Mouse (Mus musculus): ENCODE measurements around the gene Tcp11l2. TPM values are rescaled to one million over a fixed set of nuclear protein-coding genes. Genes with fewer than 3 reads are reported as not detected.
A peak's percentile ranks its signal among the peaks of the same experiment; 100 is the strongest.

Gene Tcp11l2
- total and polyA plus RNA-seq, 2 experiments from 2014 or later, result 52.4 to 57.3 TPM

GRCm38 (mm10) chr10:84639525-84640287 is 63.3 kb downstream of the Tcp11l2 start:
- no peak overlapping the region for H3K4me2 ChIP-seq (ENCODE audit: low read depth, low read length)
- H3K4me3 ChIP-seq (ENCODE audit: low read depth, low read length), result no peak overlapping the region
- DNase-seq (ENCODE audit: low spot score) (no peak), ATAC-seq (ENCODE audit: insufficient read depth, low read depth) (no peak)
- 49% methylated on average over 4 of the region's 4 CpGs for WGBS
- H3K36me3 ChIP-seq (replicated peaks; ENCODE audit: control insufficient read depth, insufficient read depth, low read length), result peaks cover 46% of the 10 kb centered on the region
- TF ChIP-seq CTCF (IDR thresholded peaks at IDR 0.05; ENCODE audit: low read depth) (no peak), EP300 (IDR thresholded peaks at IDR 0.05; ENCODE audit: low read depth) (no peak)
- no peak overlapping the region for H3K9ac ChIP-seq (replicated peaks; ENCODE audit: low read depth, low read length)
- no peaks in the 10 kb centered on the region for H3K4me1 ChIP-seq (ENCODE audit: control insufficient read depth, insufficient read depth)
- H3K27ac ChIP-seq (ENCODE audit: low read depth), result no peak overlapping the region
- no peaks in the 10 kb centered on the region for H3K27me3 ChIP-seq (ENCODE audit: control insufficient read depth, insufficient read depth, low read length)
- H3K9me3 ChIP-seq (replicated peaks; ENCODE audit: control insufficient read depth, low read length), result no peaks in the 10 kb centered on the region

GRCm38 (mm10) chr10:84640861-84641260 is 64.4 kb downstream of the Tcp11l2 start:
- H3K27me3 ChIP-seq (ENCODE audit: control insufficient read depth, insufficient read depth, low read length), result no peaks in the 10 kb centered on the region
- 84% methylated on average over 7 of the region's 7 CpGs for WGBS
- H3K4me3 ChIP-seq (ENCODE audit: low read depth, low read length), result no peak overlapping the region
- H3K36me3 ChIP-seq (replicated peaks; ENCODE audit: control insufficient read depth, insufficient read depth, low read length), result peaks cover 47% of the 10 kb centered on the region
- TF ChIP-seq CTCF (IDR thresholded peaks at IDR 0.05; ENCODE audit: low read depth) (no peak), EP300 (IDR thresholded peaks at IDR 0.05; ENCODE audit: low read depth) (no peak)
- H3K9ac ChIP-seq (replicated peaks; ENCODE audit: low read depth, low read length), result no peak overlapping the region
- no peaks in the 10 kb centered on the region for H3K9me3 ChIP-seq (replicated peaks; ENCODE audit: control insufficient read depth, low read length)
- no peak overlapping the region for H3K27ac ChIP-seq (ENCODE audit: low read depth)
- no peaks in the 10 kb centered on the region for H3K4me1 ChIP-seq (ENCODE audit: control insufficient read depth, insufficient read depth)
- ATAC-seq (ENCODE audit: insufficient read depth, low read depth) (no peak), DNase-seq (ENCODE audit: low spot score) (no peak)
- no peak overlapping the region for H3K4me2 ChIP-seq (ENCODE audit: low read depth, low read length)

DNA sequence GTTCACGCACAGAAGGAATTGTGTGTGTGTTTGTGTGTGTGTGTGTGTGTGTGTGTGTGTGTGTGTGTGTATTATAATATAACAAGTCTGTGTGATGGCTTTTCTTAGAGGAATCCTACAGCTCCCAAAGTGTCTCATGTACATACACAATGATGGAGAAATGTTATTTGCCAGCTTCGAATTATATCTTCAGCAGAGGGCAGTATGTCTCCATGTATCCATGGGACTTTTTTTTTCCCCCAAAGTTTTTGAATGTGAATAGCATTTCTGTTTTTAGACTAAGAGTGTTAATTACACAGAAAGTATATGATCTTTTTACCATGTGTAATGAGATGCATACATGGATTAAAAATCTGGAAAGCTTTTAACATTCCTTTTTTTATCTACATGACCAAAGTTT is 65.2 kb downstream of the Tcp11l2 start:
- H3K9me3 ChIP-seq (replicated peaks; ENCODE audit: control insufficient read depth, low read length), result no peaks in the 10 kb centered on the region
- H3K9ac ChIP-seq (replicated peaks; ENCODE audit: low read depth, low read length), result no peak overlapping the region
- H3K27me3 ChIP-seq (ENCODE audit: control insufficient read depth, insufficient read depth, low read length), result no peaks in the 10 kb centered on the region
- H3K27ac ChIP-seq (ENCODE audit: low read depth), result no peak overlapping the region
- TF ChIP-seq CTCF (IDR thresholded peaks at IDR 0.05; ENCODE audit: low read depth) (peak; percentile 55), EP300 (IDR thresholded peaks at IDR 0.05; ENCODE audit: low read depth) (no peak)
- no peak for DNase-seq (ENCODE audit: low spot score)
- peaks cover 53% of the 10 kb centered on the region for H3K36me3 ChIP-seq (replicated peaks; ENCODE audit: control insufficient read depth, insufficient read depth, low read length)
- WGBS, result 80% methylated on average over 2 of the region's 2 CpGs
- no peak overlapping the region for H3K4me3 ChIP-seq (ENCODE audit: low read depth, low read length)
- no peak overlapping the region for H3K4me2 ChIP-seq (ENCODE audit: low read depth, low read length)
- H3K4me1 ChIP-seq (ENCODE audit: control insufficient read depth, insufficient read depth), result no peaks in the 10 kb centered on the region
- ATAC-seq (ENCODE audit: insufficient read depth, low read depth), result no peak

DNA sequence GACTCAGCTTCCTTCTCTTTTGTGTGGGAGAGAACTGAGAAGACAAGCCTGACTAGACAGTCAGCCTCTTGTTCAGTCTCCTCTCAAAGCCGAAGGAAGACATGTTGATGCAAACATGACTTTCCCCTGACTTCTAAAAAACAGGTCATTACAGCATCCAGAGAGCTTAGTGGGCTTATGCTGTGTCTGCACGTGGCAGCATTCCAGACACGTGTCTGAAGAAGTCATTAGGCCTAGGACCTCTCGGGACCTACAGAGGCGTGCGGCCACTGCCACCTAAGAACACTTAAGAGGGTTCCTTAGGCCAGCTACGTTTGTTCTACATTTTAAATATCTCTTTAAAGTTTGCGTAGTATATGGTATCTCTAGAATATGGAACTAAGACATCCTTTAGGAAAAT is 69.5 kb downstream of the Tcp11l2 start:
- H3K4me1 ChIP-seq (ENCODE audit: control insufficient read depth, insufficient read depth), result no peaks in the 10 kb centered on the region
- H3K4me3 ChIP-seq (ENCODE audit: low read depth, low read length), result no peak overlapping the region
- ATAC-seq (ENCODE audit: insufficient read depth, low read depth) (no peak), DNase-seq (ENCODE audit: low spot score) (no peak)
- H3K4me2 ChIP-seq (ENCODE audit: low read depth, low read length), result no peak overlapping the region
- 70% methylated on average over 8 of the region's 8 CpGs for WGBS
- peaks cover 50% of the 10 kb centered on the region for H3K36me3 ChIP-seq (replicated peaks; ENCODE audit: control insufficient read depth, insufficient read depth, low read length)
- H3K27ac ChIP-seq (ENCODE audit: low read depth), result no peak overlapping the region; the same call in 1 of the 2 replicates
- H3K9ac ChIP-seq (replicated peaks; ENCODE audit: low read depth, low read length), result no peak overlapping the region
- H3K9me3 ChIP-seq (replicated peaks; ENCODE audit: control insufficient read depth, low read length), result no peaks in the 10 kb centered on the region
- TF ChIP-seq CTCF (IDR thresholded peaks at IDR 0.05; ENCODE audit: low read depth), result no peak
- no peak for TF ChIP-seq EP300 (IDR thresholded peaks at IDR 0.05; ENCODE audit: low read depth)
- no peaks in the 10 kb centered on the region for H3K27me3 ChIP-seq (ENCODE audit: control insufficient read depth, insufficient read depth, low read length)

GRCm38 (mm10) chr10:84646506-84647102 is 70.2 kb downstream of the Tcp11l2 start:
- 76% methylated on average over 12 of the region's 12 CpGs for WGBS

More at GRCm38 (mm10) chr10:84646506-84647102, 70.2 kb downstream of the Tcp11l2 start:
- no peak overlapping the region for H3K4me3 ChIP-seq (ENCODE audit: low read depth, low read length)
- H3K9ac ChIP-seq (replicated peaks; ENCODE audit: low read depth, low read length), result no peak overlapping the region
- no peaks in the 10 kb centered on the region for H3K4me1 ChIP-seq (ENCODE audit: control insufficient read depth, insufficient read depth)
- ATAC-seq (ENCODE audit: insufficient read depth, low read depth) (no peak), DNase-seq (ENCODE audit: low spot score) (no peak)
- TF ChIP-seq CTCF (IDR thresholded peaks at IDR 0.05; ENCODE audit: low read depth), result no peak
- TF ChIP-seq EP300 (IDR thresholded peaks at IDR 0.05; ENCODE audit: low read depth), result no peak
- H3K36me3 ChIP-seq (replicated peaks; ENCODE audit: control insufficient read depth, insufficient read depth, low read length), result peaks cover 51% of the 10 kb centered on the region
- no peaks in the 10 kb centered on the region for H3K27me3 ChIP-seq (ENCODE audit: control insufficient read depth, insufficient read depth, low read length)
- peak overlapping the region; percentile 1; the same call in 1 of the 2 replicates for H3K27ac ChIP-seq (ENCODE audit: low read depth)
- H3K4me2 ChIP-seq (ENCODE audit: low read depth, low read length), result no peak overlapping the region
- H3K9me3 ChIP-seq (replicated peaks; ENCODE audit: control insufficient read depth, low read length), result no peaks in the 10 kb centered on the region

Data from heart, postnatal 0 days (tissue).